Mouse (Mus musculus) CH12.LX (cell line): ENCODE results near the gene Tpx2. TPM values are rescaled to one million over a fixed set of nuclear protein-coding genes. Genes with fewer than 3 reads are reported as not detected.

Experiments
- DNase-seq: peaks from one replicate; pipeline ENCODE4 v3.0.0-alpha.2; 2013; ENCODE audit errors: extremely low read depth
- H3K27ac ChIP-seq: 2 replicates; pipeline ENCODE4 v1.5.1; 2012; ENCODE audit warnings: low read depth, mild to moderate bottlenecking, control low read depth, moderate library complexity; ENCODE audit not compliant: insufficient read depth
- H3K27me3 ChIP-seq: replicated peaks from 2 replicates; pipeline ENCODE3; 2012; ENCODE audit warnings: inconsistent platforms
- H3K36me3 ChIP-seq, 2 experiments: replicated peaks in 1 of 2; 2 replicates each; pipeline versions ENCODE3 to v1.6.1; 2012; ENCODE audit warnings: inconsistent platforms in 1 of 2, low read length in 1 of 2, mild to moderate bottlenecking in 1 of 2, mixed read lengths in 1 of 2, moderate library complexity in 1 of 2; ENCODE audit not compliant: control insufficient read depth in 1 of 2, insufficient read depth in 1 of 2
- H3K4me1 ChIP-seq, 2 experiments: 2 replicates each; pipeline ENCODE4 v1.6.1; 2012; ENCODE audit warnings: inconsistent platforms in 1 of 2, moderate library complexity in 1 of 2; ENCODE audit not compliant: insufficient read depth in 2 of 2, control insufficient read depth in 1 of 2
- H3K4me2 ChIP-seq: 2 replicates; pipeline ENCODE4 v1.6.1; 2012; ENCODE audit warnings: low read depth, mild to moderate bottlenecking, control low read depth; ENCODE audit not compliant: poor library complexity, insufficient read depth, severe bottlenecking
- H3K4me3 ChIP-seq, 3 experiments: fragments of 150-350 bp in 1 of 3; sonication (generic) in 1 of 3; replicated peaks in 1 of 3; 2 replicates each; pipeline versions ENCODE3 to v1.5.1; 2011 to 2012; ENCODE audit warnings: low read depth in 2 of 3, low read length in 2 of 3, mild to moderate bottlenecking in 2 of 3, moderate library complexity in 2 of 3, control low read depth in 1 of 3, improper control_type of control experiment in 1 of 3, inconsistent platforms in 1 of 3, mixed read lengths in 1 of 3; ENCODE audit not compliant: poor library complexity in 1 of 3
- H3K79me2 ChIP-seq: replicated peaks from 2 replicates; pipeline ENCODE4 v1.6.1; 2012; ENCODE audit warnings: mild to moderate bottlenecking, moderate library complexity; ENCODE audit not compliant: control insufficient read depth, poor library complexity, insufficient read depth, severe bottlenecking; ENCODE audit errors: extremely low read depth
- H3K9ac ChIP-seq: 2 replicates; pipeline ENCODE4 v1.6.1; 2012; ENCODE audit warnings: low read depth, mild to moderate bottlenecking, control low read depth, moderate library complexity; ENCODE audit not compliant: insufficient read depth
- H3K9me3 ChIP-seq: replicated peaks from 2 replicates; pipeline ENCODE3; 2012; ENCODE audit warnings: low read length, inconsistent platforms, mixed read lengths
- CHD1 ChIP-seq: IDR thresholded peaks from 2 replicates; pipeline ENCODE4 v1.6.1; 2012; ENCODE audit warnings: low read depth, low read length, improper control_type of control experiment, inconsistent platforms
- CTCF ChIP-seq, 2 experiments: IDR thresholded peaks in 1 of 2; conservative IDR thresholded peaks in 1 of 2; 2 replicates each; pipeline ENCODE4 v1.5.1; 2011 to 2012; ENCODE audit warnings: low read depth in 2 of 2, low read length in 2 of 2, improper control_type of control experiment in 1 of 2, inconsistent platforms in 1 of 2, mild to moderate bottlenecking in 1 of 2, moderate library complexity in 1 of 2
- EP300 ChIP-seq: IDR thresholded peaks from 2 replicates; pipeline ENCODE4 v1.6.1; 2011; ENCODE audit warnings: low read length, improper control_type of control experiment
- ETS1 ChIP-seq: conservative IDR thresholded peaks from 2 replicates; pipeline ENCODE4 v1.6.1; 2012; ENCODE audit warnings: low read depth, mild to moderate bottlenecking, inconsistent platforms, low read length, improper control_type of control experiment, moderate library complexity
- GABPA ChIP-seq: IDR thresholded peaks from 2 replicates; pipeline ENCODE4 v1.6.1; 2012; ENCODE audit warnings: low read depth, low read length, improper control_type of control experiment, inconsistent platforms; ENCODE audit not compliant: insufficient replicate concordance
- IRF4 ChIP-seq: IDR thresholded peaks from 2 replicates; pipeline ENCODE4 v1.6.1; 2014; ENCODE audit warnings: low read depth, mild to moderate bottlenecking, inconsistent platforms, low read length, improper control_type of control experiment
- MAX ChIP-seq: IDR thresholded peaks from 2 replicates; pipeline ENCODE4 v1.6.1; 2011; ENCODE audit warnings: low read length, improper control_type of control experiment
- MEF2A ChIP-seq: IDR thresholded peaks from 2 replicates; pipeline ENCODE4 v1.6.1; 2014; ENCODE audit warnings: low read depth, mild to moderate bottlenecking, inconsistent platforms, low read length, improper control_type of control experiment, borderline replicate concordance
- MXI1 ChIP-seq: IDR thresholded peaks from 2 replicates; pipeline ENCODE4 v1.6.1; 2011; ENCODE audit warnings: mild to moderate bottlenecking, low read depth, low read length, improper control_type of control experiment
- NRF1 ChIP-seq: IDR thresholded peaks from 2 replicates; pipeline ENCODE4 v1.6.1; 2014; ENCODE audit warnings: low read depth, mild to moderate bottlenecking, inconsistent platforms, low read length, improper control_type of control experiment, moderate library complexity
- POLR2AphosphoS2 ChIP-seq: IDR thresholded peaks from 2 replicates; pipeline ENCODE4 v1.6.1; 2011; ENCODE audit warnings: low read depth, low read length, improper control_type of control experiment
- RCOR1 ChIP-seq: conservative IDR thresholded peaks from 2 replicates; pipeline ENCODE4 v1.6.1; 2012; ENCODE audit warnings: low read depth, mild to moderate bottlenecking, inconsistent platforms, low read length, improper control_type of control experiment
- TBP ChIP-seq: conservative IDR thresholded peaks from 2 replicates; pipeline ENCODE4 v1.6.1; 2011; ENCODE audit warnings: low read depth, low read length, improper control_type of control experiment
- dilution Hi-C: fragments of 300-500 bp; cut with MboI; formaldehyde crosslinking; loops from 2 replicates; pipeline ENCODE4 v1.14.3; 2020; ENCODE audit warnings: low sequenced_read_pairs; ENCODE audit not compliant: extremely low pct_unique_long_range_greater_than_20kb, extremely low pct_ligation_motif_present
- in situ Hi-C: fragments of 300-500 bp; cut with MboI; formaldehyde crosslinking; loops from 3 replicates; pipeline ENCODE4 v1.14.3; 2019; ENCODE audit warnings: low sequenced_read_pairs, low pct_ligation_motif_present, low pct_unique_long_range_greater_than_20kb, mixed read lengths
- polyA plus RNA-seq: library from polyadenylated mRNA; unstranded; fragments of >175 nt; gene quantifications from 2 replicates; pipeline ENCODE4 v1.2.1, GENCODE M21; 2012; ENCODE audit warnings: low read depth; ENCODE audit not compliant: insufficient read length
- total RNA-seq, 2 experiments: library from RNA; depleted of rRNA; stranded (reverse); fragments of 300-350 nt in 1 of 2; fragments of >200 nt in 1 of 2; gene quantifications; 2 replicates each; pipeline ENCODE4 v1.2.3; 2012 to 2014

Tpx2 gene
- total and polyA plus RNA-seq, 3 experiments, result 66.1 to 127 (median 98.0) TPM

GRCm38 (mm10) chr2:152905036-152905829, 57.5 kb downstream of the Tpx2 start:
- TF ChIP-seq ETS1 (no peak), IRF4 (no peak), POLR2AphosphoS2 (no peak), NRF1 (no peak), EP300 (no peak), MEF2A (peak; percentile 73), MAX (no peak)
- TF ChIP-seq, all 38 proteins: peak for 1
- H3K4me1 ChIP-seq, result peaks cover 20 to 49% of the 10 kb centered on the region in 2 experiments
- dilution Hi-C loops, result no loop called here
- no peak for DNase-seq
- peaks cover 7% of the 10 kb centered on the region for H3K9me3 ChIP-seq
- H3K27me3 ChIP-seq, result peaks cover 10% of the 10 kb centered on the region
- H3K79me2 ChIP-seq, result no peaks in the 10 kb centered on the region
- H3K27ac ChIP-seq, result no peak overlapping the region
- peaks cover 0 to 9% of the 10 kb centered on the region in 2 experiments for H3K36me3 ChIP-seq
- in situ Hi-C loops, result loop anchor here (25.0 kb wide), 1 partner anchor 682 kb away; no protein-coding TSS in a partner anchor
- no peak overlapping the region for H3K9ac ChIP-seq
- H3K4me3 ChIP-seq, result no peak overlapping the region
- H3K4me2 ChIP-seq, result no peak overlapping the region

- H3K27me3 ChIP-seq, result peaks cover 18% of the 10 kb centered on the region
- dilution Hi-C loops, result no loop called here
- H3K9ac ChIP-seq, result no peak overlapping the region
- in situ Hi-C loops, result loop anchor here (25.0 kb wide), 1 partner anchor 681 kb away; no protein-coding TSS in a partner anchor
- TF ChIP-seq EP300 (0 out of 2 replicates have a peak, but pooled peaks have one; percentile 12), GABPA (no peak), RCOR1 (no peak), ETS1 (peak; percentile 24; the same call in 1 of the 2 replicates), CTCF (conservative IDR thresholded peaks at IDR 0.05 in 1 of 2, IDR thresholded peaks at IDR 0.05 in 1 of 2; ENCODE audit: low read depth in 2 of 2, low read length in 2 of 2) (no peak), TBP (0 out of 2 replicates have a peak, but pooled peaks have one; percentile 43), MXI1 (no peak), CHD1 (no peak)
- peaks cover 7% of the 10 kb centered on the region for H3K9me3 ChIP-seq
- no peak overlapping the region for H3K4me3 ChIP-seq
- H3K4me2 ChIP-seq, result no peak overlapping the region
- H3K4me1 ChIP-seq, result peaks cover 17 to 49% of the 10 kb centered on the region in 2 experiments
- H3K79me2 ChIP-seq, result no peaks in the 10 kb centered on the region
- DNase-seq, result no peak
- no peak overlapping the region for H3K27ac ChIP-seq
- peaks cover 0 to 3% of the 10 kb centered on the region in 2 experiments for H3K36me3 ChIP-seq
Observed at GRCm38 (mm10) chr2:152906274-152907037, 58.7 kb downstream of the Tpx2 start.
